Mouse (Mus musculus) CH12.LX (cell line): ENCODE measurements around the gene Opa1. TPM values are rescaled to one million over a fixed set of nuclear protein-coding genes. Genes with fewer than 3 reads are reported as not detected.

Source experiments
- DNase-seq: peaks from one replicate; pipeline ENCODE4 v3.0.0-alpha.2; 2013; ENCODE audit errors: extremely low read depth
- H3K27ac ChIP-seq: 2 replicates; pipeline ENCODE4 v1.5.1; 2012; ENCODE audit warnings: low read depth, mild to moderate bottlenecking, control low read depth, moderate library complexity; ENCODE audit not compliant: insufficient read depth
- H3K27me3 ChIP-seq: replicated peaks from 2 replicates; pipeline ENCODE3; 2012; ENCODE audit warnings: inconsistent platforms
- H3K36me3 ChIP-seq, 2 experiments: replicated peaks in 1 of 2; 2 replicates each; pipeline versions ENCODE3 to v1.6.1; 2012; ENCODE audit warnings: inconsistent platforms in 1 of 2, low read length in 1 of 2, mild to moderate bottlenecking in 1 of 2, mixed read lengths in 1 of 2, moderate library complexity in 1 of 2; ENCODE audit not compliant: control insufficient read depth in 1 of 2, insufficient read depth in 1 of 2
- H3K4me1 ChIP-seq, 2 experiments: 2 replicates each; pipeline ENCODE4 v1.6.1; 2012; ENCODE audit warnings: inconsistent platforms in 1 of 2, moderate library complexity in 1 of 2; ENCODE audit not compliant: insufficient read depth in 2 of 2, control insufficient read depth in 1 of 2
- H3K4me2 ChIP-seq: 2 replicates; pipeline ENCODE4 v1.6.1; 2012; ENCODE audit warnings: low read depth, mild to moderate bottlenecking, control low read depth; ENCODE audit not compliant: poor library complexity, insufficient read depth, severe bottlenecking
- H3K4me3 ChIP-seq, 3 experiments: fragments of 150-350 bp in 1 of 3; sonication (generic) in 1 of 3; replicated peaks in 1 of 3; 2 replicates each; pipeline versions ENCODE3 to v1.5.1; 2011 to 2012; ENCODE audit warnings: low read depth in 2 of 3, low read length in 2 of 3, mild to moderate bottlenecking in 2 of 3, moderate library complexity in 2 of 3, control low read depth in 1 of 3, improper control_type of control experiment in 1 of 3, inconsistent platforms in 1 of 3, mixed read lengths in 1 of 3; ENCODE audit not compliant: poor library complexity in 1 of 3
- H3K79me2 ChIP-seq: replicated peaks from 2 replicates; pipeline ENCODE4 v1.6.1; 2012; ENCODE audit warnings: mild to moderate bottlenecking, moderate library complexity; ENCODE audit not compliant: control insufficient read depth, poor library complexity, insufficient read depth, severe bottlenecking; ENCODE audit errors: extremely low read depth
- H3K9ac ChIP-seq: 2 replicates; pipeline ENCODE4 v1.6.1; 2012; ENCODE audit warnings: low read depth, mild to moderate bottlenecking, control low read depth, moderate library complexity; ENCODE audit not compliant: insufficient read depth
- H3K9me3 ChIP-seq: replicated peaks from 2 replicates; pipeline ENCODE3; 2012; ENCODE audit warnings: low read length, inconsistent platforms, mixed read lengths
- BHLHE40 ChIP-seq: IDR thresholded peaks from 2 replicates; pipeline ENCODE4 v1.6.1; 2011; ENCODE audit warnings: mild to moderate bottlenecking, low read depth, low read length, improper control_type of control experiment
- CHD1 ChIP-seq: IDR thresholded peaks from 2 replicates; pipeline ENCODE4 v1.6.1; 2012; ENCODE audit warnings: low read depth, low read length, improper control_type of control experiment, inconsistent platforms
- CHD2 ChIP-seq: IDR thresholded peaks from 2 replicates; pipeline ENCODE4 v1.6.1; 2011; ENCODE audit warnings: low read length, improper control_type of control experiment
- E2F4 ChIP-seq: IDR thresholded peaks from 2 replicates; pipeline ENCODE4 v1.6.1; 2011; ENCODE audit warnings: low read depth, low read length, improper control_type of control experiment; ENCODE audit not compliant: insufficient replicate concordance
- ELF1 ChIP-seq: IDR thresholded peaks from 2 replicates; pipeline ENCODE4 v1.6.1; 2014; ENCODE audit warnings: low read depth, mild to moderate bottlenecking, inconsistent platforms, low read length, improper control_type of control experiment
- EP300 ChIP-seq: IDR thresholded peaks from 2 replicates; pipeline ENCODE4 v1.6.1; 2011; ENCODE audit warnings: low read length, improper control_type of control experiment
- ETS1 ChIP-seq: conservative IDR thresholded peaks from 2 replicates; pipeline ENCODE4 v1.6.1; 2012; ENCODE audit warnings: low read depth, mild to moderate bottlenecking, inconsistent platforms, low read length, improper control_type of control experiment, moderate library complexity
- GABPA ChIP-seq: IDR thresholded peaks from 2 replicates; pipeline ENCODE4 v1.6.1; 2012; ENCODE audit warnings: low read depth, low read length, improper control_type of control experiment, inconsistent platforms; ENCODE audit not compliant: insufficient replicate concordance
- HCFC1 ChIP-seq: IDR thresholded peaks from 2 replicates; pipeline ENCODE4 v1.6.1; 2012; ENCODE audit warnings: low read depth, mild to moderate bottlenecking, inconsistent platforms, low read length, improper control_type of control experiment
- IRF4 ChIP-seq: IDR thresholded peaks from 2 replicates; pipeline ENCODE4 v1.6.1; 2014; ENCODE audit warnings: low read depth, mild to moderate bottlenecking, inconsistent platforms, low read length, improper control_type of control experiment
- JUND ChIP-seq: conservative IDR thresholded peaks from 2 replicates; pipeline ENCODE4 v1.6.1; 2011; ENCODE audit warnings: low read depth, low read length, improper control_type of control experiment
- MAFK ChIP-seq: IDR thresholded peaks from 2 replicates; pipeline ENCODE4 v1.6.1; 2011; ENCODE audit warnings: low read length, improper control_type of control experiment; ENCODE audit not compliant: insufficient replicate concordance
- MAZ ChIP-seq: IDR thresholded peaks from 2 replicates; pipeline ENCODE4 v1.6.1; 2012; ENCODE audit warnings: low read depth, mild to moderate bottlenecking, inconsistent platforms, low read length, improper control_type of control experiment, moderate library complexity
- MEF2A ChIP-seq: IDR thresholded peaks from 2 replicates; pipeline ENCODE4 v1.6.1; 2014; ENCODE audit warnings: low read depth, mild to moderate bottlenecking, inconsistent platforms, low read length, improper control_type of control experiment, borderline replicate concordance
- MYC ChIP-seq: IDR thresholded peaks from 2 replicates; pipeline ENCODE4 v1.6.1; 2011; ENCODE audit warnings: low read depth, mild to moderate bottlenecking, improper control_type of control experiment, low read length
- NELFE ChIP-seq: IDR thresholded peaks from 2 replicates; pipeline ENCODE4 v1.6.1; 2011; ENCODE audit warnings: low read depth, low read length, improper control_type of control experiment
- NRF1 ChIP-seq: IDR thresholded peaks from 2 replicates; pipeline ENCODE4 v1.6.1; 2014; ENCODE audit warnings: low read depth, mild to moderate bottlenecking, inconsistent platforms, low read length, improper control_type of control experiment, moderate library complexity
- RAD21 ChIP-seq: IDR thresholded peaks from 2 replicates; pipeline ENCODE4 v1.6.1; 2011; ENCODE audit warnings: low read depth, mild to moderate bottlenecking, low read length, improper control_type of control experiment, moderate library complexity
- RCOR1 ChIP-seq: conservative IDR thresholded peaks from 2 replicates; pipeline ENCODE4 v1.6.1; 2012; ENCODE audit warnings: low read depth, mild to moderate bottlenecking, inconsistent platforms, low read length, improper control_type of control experiment
- SIN3A ChIP-seq: IDR thresholded peaks from 2 replicates; pipeline ENCODE4 v1.6.1; 2012; ENCODE audit warnings: low read length, improper control_type of control experiment, inconsistent platforms
- TBP ChIP-seq: conservative IDR thresholded peaks from 2 replicates; pipeline ENCODE4 v1.6.1; 2011; ENCODE audit warnings: low read depth, low read length, improper control_type of control experiment
- TCF12 ChIP-seq: IDR thresholded peaks from 2 replicates; pipeline ENCODE4 v1.6.1; 2014; ENCODE audit warnings: low read depth, mild to moderate bottlenecking, inconsistent platforms, low read length, improper control_type of control experiment
- UBTF ChIP-seq: IDR thresholded peaks from 2 replicates; pipeline ENCODE4 v1.6.1; 2012; ENCODE audit warnings: low read depth, mild to moderate bottlenecking, inconsistent platforms, low read length, improper control_type of control experiment, moderate library complexity
- USF1 ChIP-seq: IDR thresholded peaks from 2 replicates; pipeline ENCODE4 v1.6.1; 2014; ENCODE audit warnings: low read depth, mild to moderate bottlenecking, inconsistent platforms, low read length, improper control_type of control experiment
- USF2 ChIP-seq: conservative IDR thresholded peaks from 2 replicates; pipeline ENCODE4 v1.6.1; 2011; ENCODE audit warnings: low read depth, low read length, improper control_type of control experiment
- ZC3H11A ChIP-seq: IDR thresholded peaks from 2 replicates; pipeline ENCODE4 v1.6.1; 2012; ENCODE audit warnings: low read depth, mild to moderate bottlenecking, inconsistent platforms, low read length, improper control_type of control experiment
- ZKSCAN1 ChIP-seq: IDR thresholded peaks from 2 replicates; pipeline ENCODE4 v1.6.1; 2012; ENCODE audit warnings: low read depth, inconsistent platforms, low read length, improper control_type of control experiment, borderline replicate concordance
- ZMIZ1 ChIP-seq: IDR thresholded peaks from 2 replicates; pipeline ENCODE4 v1.6.1; 2012; ENCODE audit warnings: low read depth, mild to moderate bottlenecking, inconsistent platforms, low read length, improper control_type of control experiment
- ZNF384 ChIP-seq: IDR thresholded peaks from 2 replicates; pipeline ENCODE4 v1.6.1; 2012; ENCODE audit warnings: low read depth, low read length, improper control_type of control experiment, inconsistent platforms
- dilution Hi-C: fragments of 300-500 bp; cut with MboI; formaldehyde crosslinking; loops from 2 replicates; pipeline ENCODE4 v1.14.3; 2020; ENCODE audit warnings: low sequenced_read_pairs; ENCODE audit not compliant: extremely low pct_unique_long_range_greater_than_20kb, extremely low pct_ligation_motif_present
- in situ Hi-C: fragments of 300-500 bp; cut with MboI; formaldehyde crosslinking; loops from 3 replicates; pipeline ENCODE4 v1.14.3; 2019; ENCODE audit warnings: low sequenced_read_pairs, low pct_ligation_motif_present, low pct_unique_long_range_greater_than_20kb, mixed read lengths
- polyA plus RNA-seq: library from polyadenylated mRNA; unstranded; fragments of >175 nt; gene quantifications from 2 replicates; pipeline ENCODE4 v1.2.1, GENCODE M21; 2012; ENCODE audit warnings: low read depth; ENCODE audit not compliant: insufficient read length
- total RNA-seq, 2 experiments: library from RNA; depleted of rRNA; stranded (reverse); fragments of 300-350 nt in 1 of 2; fragments of >200 nt in 1 of 2; gene quantifications; 2 replicates each; pipeline ENCODE4 v1.2.3; 2012 to 2014

Gene Opa1
- total and polyA plus RNA-seq, 3 experiments, result 42.0 to 57.3 (median 49.9) TPM

DNA sequence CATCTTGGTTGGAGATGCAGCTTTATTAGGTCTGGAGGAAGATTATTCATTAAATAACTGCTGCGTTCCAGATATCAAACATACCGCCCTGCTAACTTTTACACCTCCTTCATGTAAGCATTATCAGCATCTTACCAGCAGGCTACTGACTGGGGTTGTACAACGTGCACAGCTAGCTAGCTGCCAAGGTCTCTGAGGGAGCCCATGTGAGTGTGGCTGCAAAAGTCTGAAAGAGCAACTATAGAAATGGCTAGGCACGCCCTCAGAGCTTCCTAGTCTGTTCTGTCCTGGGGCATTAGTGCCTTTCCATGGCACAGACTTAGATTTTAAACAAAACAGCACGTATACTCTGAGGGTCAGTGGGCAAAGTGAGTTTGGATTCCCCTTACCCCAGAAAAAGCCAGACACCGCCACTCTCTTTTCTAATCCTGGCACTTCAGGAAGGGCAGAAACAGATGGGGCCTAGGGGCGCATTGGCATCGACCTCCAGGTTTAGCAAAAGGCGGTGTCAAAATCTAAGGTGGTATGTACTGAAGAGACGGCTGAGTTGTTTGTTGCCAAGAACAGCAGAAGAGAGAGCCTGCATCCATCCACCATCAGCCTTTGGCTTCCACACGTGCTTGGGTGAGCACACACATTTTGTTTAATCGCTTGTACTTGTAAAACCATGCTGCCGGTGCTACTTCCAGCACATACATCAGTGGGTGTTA is 80.1 kb downstream of the Opa1 start:
- Histone ChIP-seq H3K4me1 (peaks cover 3 to 41% of the 10 kb centered on the region in 2 experiments), H3K27ac (no peak overlapping the region), H3K4me2 (no peak overlapping the region), H3K36me3 (no peaks in the 10 kb centered on the region)
- in situ Hi-C loops, result no loop called here
- dilution Hi-C loops, result no loop called here
- TF ChIP-seq ZKSCAN1 (no peak), NRF1 (no peak), BHLHE40 (no peak), RAD21 (no peak), ZMIZ1 (no peak), MAZ (no peak), ZC3H11A (no peak), TCF12 (no peak), RCOR1 (no peak), IRF4 (no peak), E2F4 (no peak), EP300 (no peak)
- TF ChIP-seq, all 38 proteins: peak for 0
- Histone ChIP-seq H3K4me3 (no peak overlapping the region), H3K79me2 (no peaks in the 10 kb centered on the region), H3K9me3 (no peaks in the 10 kb centered on the region), H3K27me3 (no peaks in the 10 kb centered on the region), H3K9ac (no peak overlapping the region)
- DNase-seq, result no peak

DNA sequence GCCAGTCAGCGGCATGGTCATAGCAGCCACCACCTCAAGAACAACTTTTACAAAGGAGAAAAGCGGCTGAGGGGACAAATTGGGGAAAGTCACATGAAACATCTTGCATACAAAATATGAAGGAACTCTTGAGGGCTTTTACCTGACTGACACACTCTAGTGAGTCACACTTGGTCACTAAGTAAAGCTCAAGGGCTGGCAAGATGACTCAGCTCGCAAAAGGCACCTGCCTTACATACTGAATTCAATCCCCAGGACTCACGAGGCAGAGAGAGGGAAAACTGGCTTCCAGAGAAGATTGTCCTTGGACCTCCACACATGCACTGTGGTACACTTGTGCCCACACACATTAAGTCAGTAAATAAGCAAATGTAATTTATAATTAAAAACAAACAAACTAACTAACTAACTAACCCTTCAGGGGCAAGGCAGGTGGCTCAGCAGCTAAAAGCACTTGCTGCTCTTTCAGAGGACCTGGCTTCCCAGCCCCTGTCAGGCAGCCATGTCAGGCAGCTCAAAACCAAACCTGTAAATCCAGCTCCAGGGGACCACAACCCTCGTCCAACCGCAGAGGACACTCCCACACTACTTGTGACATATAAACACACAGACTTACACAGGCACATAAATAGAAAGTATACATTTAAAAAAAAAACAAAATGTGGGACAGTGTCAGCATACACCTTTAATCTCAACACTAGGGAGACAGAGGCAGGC is 84.1 kb downstream of the Opa1 start:
- Histone ChIP-seq H3K4me3 (no peak overlapping the region), H3K4me1 (peaks cover 3 to 42% of the 10 kb centered on the region in 2 experiments), H3K27ac (no peak overlapping the region), H3K4me2 (peak overlapping the region; percentile 16; the same call in 1 of the 2 replicates), H3K27me3 (no peaks in the 10 kb centered on the region), H3K9me3 (no peaks in the 10 kb centered on the region), H3K79me2 (no peaks in the 10 kb centered on the region), H3K36me3 (no peaks in the 10 kb centered on the region), H3K9ac (no peak overlapping the region)
- dilution Hi-C loops, result no loop called here
- in situ Hi-C loops, result no loop called here
- peak; percentile 37 for DNase-seq
- TF ChIP-seq GABPA (no peak), ETS1 (peak; percentile 70), BHLHE40 (peak; percentile 79), TCF12 (0 out of 2 replicates have a peak, but pooled peaks have one; percentile 28), MYC (no peak), NRF1 (no peak), IRF4 (no peak), SIN3A (no peak), HCFC1 (no peak), NELFE (no peak), CHD2 (no peak), MAFK (peak; percentile 53; the same call in 1 of the 2 replicates), JUND (0 out of 2 replicates have a peak, but pooled peaks have one; percentile 26), ZNF384 (no peak), TBP (no peak), USF1 (no peak), CHD1 (no peak), EP300 (peak; percentile 50; the same call in 1 of the 2 replicates), MEF2A (peak; percentile 23; the same call in 1 of the 2 replicates), ELF1 (no peak), UBTF (no peak), USF2 (no peak), RCOR1 (no peak; the same call in 1 of the 2 replicates)
